Mouse (Mus musculus) spleen, postnatal 10 days (tissue): ENCODE measurements at regions not wholly inside any gene's neighbourhood (a gene's known extent, or its start where the extent isn't known, plus 50 kb on each side); places are given as distances from the start of the nearest gene placed in this dataset.

Source experiments
- DNase-seq, 2 experiments: peaks; one replicate each; pipeline ENCODE4 v3.0.0; 2021 to 2022; ENCODE audit warnings: low spot score in 2 of 2

GRCm38 (mm10) chrX:11718778-11719177, 391.2 kb downstream of the H2al1j start:
- DNase-seq: no peak

- DNase-seq: no peak
These were observed 392.9 kb downstream of the H2al1j start for GRCm38 (mm10) chrX:11720517-11720916.

- DNase-seq: no peak
These were observed 395.1 kb downstream of the H2al1j start for GRCm38 (mm10) chrX:11722730-11723129.

- no peak for DNase-seq
These were observed 397.1 kb downstream of the H2al1j start for GRCm38 (mm10) chrX:11724718-11725117.

- no peak for DNase-seq
These were observed 399.1 kb downstream of the H2al1j start for GRCm38 (mm10) chrX:11726524-11727231.

- DNase-seq: no peak
These were observed 400.9 kb downstream of the H2al1j start for GRCm38 (mm10) chrX:11728481-11728880.

- DNase-seq: no peak
These were observed 402.4 kb downstream of the H2al1j start for GRCm38 (mm10) chrX:11729992-11730391.

- DNase-seq: no peak
These were observed 404.7 kb downstream of the H2al1j start for GRCm38 (mm10) chrX:11732371-11732770.

- DNase-seq: no peak
These were observed 407.1 kb downstream of the H2al1j start for GRCm38 (mm10) chrX:11734505-11735435.

- no peak for DNase-seq
These were observed 408.0 kb downstream of the H2al1j start for GRCm38 (mm10) chrX:11735516-11736170.

GRCm38 (mm10) chrX:11736481-11736880, 408.9 kb downstream of the H2al1j start:
- no peak for DNase-seq

GRCm38 (mm10) chrX:11739565-11739964, 411.9 kb downstream of the H2al1j start:
- DNase-seq: no peak

- DNase-seq: no peak
These were observed 414.2 kb downstream of the Bcor start for GRCm38 (mm10) chrX:11745911-11746310.

GRCm38 (mm10) chrX:11747386-11748121, 412.6 kb downstream of the Bcor start:
- no peak for DNase-seq

GRCm38 (mm10) chrX:11748278-11748677, 411.9 kb downstream of the Bcor start:
- no peak for DNase-seq

- DNase-seq: no peak
These were observed 407.6 kb downstream of the Bcor start for GRCm38 (mm10) chrX:11752513-11752912.

- peak in 1 of 2 experiments; percentile 16 for DNase-seq
These were observed 407.1 kb downstream of the Bcor start for GRCm38 (mm10) chrX:11752973-11753590.

- no peak for DNase-seq
These were observed 405.1 kb downstream of the Bcor start for GRCm38 (mm10) chrX:11755046-11755445.

- DNase-seq: no peak
These were observed 396.6 kb downstream of the Bcor start for GRCm38 (mm10) chrX:11763351-11764082.

- no peak for DNase-seq
These were observed 383.8 kb downstream of the Bcor start for GRCm38 (mm10) chrX:11776236-11776899.
